Mouse (Mus musculus): ENCODE measurements around the gene Hrg. TPM values are rescaled to one million over a fixed set of nuclear protein-coding genes. Genes with fewer than 3 reads are reported as not detected.

Hrg gene
- polyA plus RNA-seq (2012; rRNA removed) = not detected in 2 replicates

GRCm38 (mm10) chr16:22950840-22951395 is at the start of gene Hrg:
Gene Hrg (plus strand): TSS chr16:22951072.
- TF ChIP-seq CTCF (IDR thresholded peaks at IDR 0.05; ENCODE audit: borderline replicate concordance, insufficient read depth, low read depth, low read length) = no peak
- TF ChIP-seq POLR2A (IDR thresholded peaks at IDR 0.05; ENCODE audit: borderline replicate concordance, insufficient read depth, low read length) = no peak
- Histone ChIP-seq H3K4me1 (ENCODE audit: control insufficient read depth, insufficient read depth, low read length) (no peaks in the 10 kb centered on the region), H3K4me3 (replicated peaks; ENCODE audit: insufficient read depth, low read depth, low read length) (no peak within 1 kb of the TSS), H3K27ac (ENCODE audit: insufficient read depth, low read length) (no peak within 1 kb of the TSS), H3K27me3 (ENCODE audit: control insufficient read depth, insufficient read depth, low read length) (no peaks in the 10 kb centered on the region)
- 93% methylated on average over 6 of the region's 6 CpGs for WGBS
- no peak for DNase-seq

- no peaks in the 10 kb centered on the region for H3K27me3 ChIP-seq (ENCODE audit: control insufficient read depth, insufficient read depth, low read length)
- no peak for TF ChIP-seq CTCF (IDR thresholded peaks at IDR 0.05; ENCODE audit: borderline replicate concordance, insufficient read depth, low read depth, low read length)
- TF ChIP-seq POLR2A (IDR thresholded peaks at IDR 0.05; ENCODE audit: borderline replicate concordance, insufficient read depth, low read length) = no peak
- H3K4me1 ChIP-seq (ENCODE audit: control insufficient read depth, insufficient read depth, low read length) = no peaks in the 10 kb centered on the region
- WGBS = 87% methylated on average over 3 of the region's 3 CpGs
- no peak for DNase-seq
- H3K4me3 ChIP-seq (replicated peaks; ENCODE audit: insufficient read depth, low read depth, low read length) = no peak overlapping the region
- no peak overlapping the region for H3K27ac ChIP-seq (ENCODE audit: insufficient read depth, low read length)
Observed at GRCm38 (mm10) chr16:22901326-22901725, 49.5 kb upstream of the Hrg start.

- WGBS = 91% methylated on average over 6 of the region's 6 CpGs
- Histone ChIP-seq H3K4me3 (replicated peaks; ENCODE audit: insufficient read depth, low read depth, low read length) (no peak overlapping the region), H3K4me1 (ENCODE audit: control insufficient read depth, insufficient read depth, low read length) (no peaks in the 10 kb centered on the region), H3K27ac (ENCODE audit: insufficient read depth, low read length) (no peak overlapping the region), H3K27me3 (ENCODE audit: control insufficient read depth, insufficient read depth, low read length) (no peaks in the 10 kb centered on the region)
- no peak for DNase-seq
- no peak for TF ChIP-seq CTCF (IDR thresholded peaks at IDR 0.05; ENCODE audit: borderline replicate concordance, insufficient read depth, low read depth, low read length)
- no peak for TF ChIP-seq POLR2A (IDR thresholded peaks at IDR 0.05; ENCODE audit: borderline replicate concordance, insufficient read depth, low read length)
Observed at GRCm38 (mm10) chr16:22909290-22909689, 41.6 kb upstream of the Hrg start.

GRCm38 (mm10) chr16:22911986-22912385 is 38.9 kb upstream of the Hrg start:
- H3K4me1 ChIP-seq (ENCODE audit: control insufficient read depth, insufficient read depth, low read length) = no peaks in the 10 kb centered on the region
- H3K27ac ChIP-seq (ENCODE audit: insufficient read depth, low read length) = no peak overlapping the region
- H3K27me3 ChIP-seq (ENCODE audit: control insufficient read depth, insufficient read depth, low read length) = no peaks in the 10 kb centered on the region
- no peak overlapping the region for H3K4me3 ChIP-seq (replicated peaks; ENCODE audit: insufficient read depth, low read depth, low read length)
- TF ChIP-seq CTCF (IDR thresholded peaks at IDR 0.05; ENCODE audit: borderline replicate concordance, insufficient read depth, low read depth, low read length) = no peak
- TF ChIP-seq POLR2A (IDR thresholded peaks at IDR 0.05; ENCODE audit: borderline replicate concordance, insufficient read depth, low read length) = no peak
- DNase-seq = no peak
- WGBS = 55% methylated on average over 3 of the region's 3 CpGs

GRCm38 (mm10) chr16:22912886-22913285 is 38.0 kb upstream of the Hrg start:
- Histone ChIP-seq H3K4me3 (replicated peaks; ENCODE audit: insufficient read depth, low read depth, low read length) (no peak overlapping the region), H3K4me1 (ENCODE audit: control insufficient read depth, insufficient read depth, low read length) (no peaks in the 10 kb centered on the region), H3K27ac (ENCODE audit: insufficient read depth, low read length) (no peak overlapping the region), H3K27me3 (ENCODE audit: control insufficient read depth, insufficient read depth, low read length) (no peaks in the 10 kb centered on the region)
- TF ChIP-seq CTCF (IDR thresholded peaks at IDR 0.05; ENCODE audit: borderline replicate concordance, insufficient read depth, low read depth, low read length) (no peak), POLR2A (IDR thresholded peaks at IDR 0.05; ENCODE audit: borderline replicate concordance, insufficient read depth, low read length) (no peak)
- DNase-seq = no peak
- WGBS = 85% methylated on average over 6 of the region's 6 CpGs

- Histone ChIP-seq H3K27me3 (ENCODE audit: control insufficient read depth, insufficient read depth, low read length) (no peaks in the 10 kb centered on the region), H3K4me1 (ENCODE audit: control insufficient read depth, insufficient read depth, low read length) (no peaks in the 10 kb centered on the region), H3K4me3 (replicated peaks; ENCODE audit: insufficient read depth, low read depth, low read length) (no peak overlapping the region), H3K27ac (ENCODE audit: insufficient read depth, low read length) (no peak overlapping the region)
- DNase-seq = no peak
- TF ChIP-seq POLR2A (IDR thresholded peaks at IDR 0.05; ENCODE audit: borderline replicate concordance, insufficient read depth, low read length) = no peak
- no peak for TF ChIP-seq CTCF (IDR thresholded peaks at IDR 0.05; ENCODE audit: borderline replicate concordance, insufficient read depth, low read depth, low read length)
Observed at GRCm38 (mm10) chr16:22914276-22914675, 36.6 kb upstream of the Hrg start.

- no peak for DNase-seq
- no peak within 1 kb of the TSS for H3K27ac ChIP-seq (ENCODE audit: insufficient read depth, low read length)
- no peaks in the 10 kb centered on the region for H3K4me1 ChIP-seq (ENCODE audit: control insufficient read depth, insufficient read depth, low read length)
- no peaks in the 10 kb centered on the region for H3K27me3 ChIP-seq (ENCODE audit: control insufficient read depth, insufficient read depth, low read length)
- H3K4me3 ChIP-seq (replicated peaks; ENCODE audit: insufficient read depth, low read depth, low read length) = no peak within 1 kb of the TSS
- WGBS = 94% methylated on average over 5 of the region's 5 CpGs
- TF ChIP-seq POLR2A (IDR thresholded peaks at IDR 0.05; ENCODE audit: borderline replicate concordance, insufficient read depth, low read length) (no peak), CTCF (IDR thresholded peaks at IDR 0.05; ENCODE audit: borderline replicate concordance, insufficient read depth, low read depth, low read length) (no peak)
Observed at GRCm38 (mm10) chr16:22918034-22918433, 32.8 kb upstream of the Hrg start, which contains the start of gene Fetub. Gene Fetub (plus strand): TSS chr16:22918334.

- Histone ChIP-seq H3K4me1 (ENCODE audit: control insufficient read depth, insufficient read depth, low read length) (no peaks in the 10 kb centered on the region), H3K27me3 (ENCODE audit: control insufficient read depth, insufficient read depth, low read length) (no peaks in the 10 kb centered on the region), H3K27ac (ENCODE audit: insufficient read depth, low read length) (no peak overlapping the region), H3K4me3 (replicated peaks; ENCODE audit: insufficient read depth, low read depth, low read length) (no peak overlapping the region)
- no peak for TF ChIP-seq POLR2A (IDR thresholded peaks at IDR 0.05; ENCODE audit: borderline replicate concordance, insufficient read depth, low read length)
- WGBS = 74% methylated on average over 15 of the region's 15 CpGs
- no peak for DNase-seq
Observed at GRCm38 (mm10) chr16:22918664-22919312, 32.1 kb upstream of the Hrg start.

Measured in cerebellum, adult 2 months (tissue).